ENCODE assay signal across 20 mouse cellular contexts in the genomic region with DNA sequence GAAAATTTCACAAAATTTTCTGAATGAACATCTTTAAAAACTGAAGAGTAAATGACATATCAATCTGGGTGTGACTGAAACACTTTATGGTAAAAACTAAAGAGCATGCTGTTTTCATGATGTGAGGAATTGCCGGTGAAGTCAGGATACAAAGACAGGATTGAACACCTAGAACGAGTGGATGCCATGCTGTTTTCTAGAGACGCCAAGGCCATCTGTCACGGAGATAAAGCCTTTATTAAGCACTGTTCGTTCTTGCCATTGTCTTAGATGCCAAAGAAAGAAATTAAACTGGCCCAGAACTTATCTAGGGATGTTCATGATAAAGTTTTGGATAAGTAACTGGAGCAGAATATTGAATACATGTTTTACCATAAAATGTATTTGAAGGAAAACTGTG.
DNase-seq lines count a peak whose midpoint lies in the region; ATAC-seq lines count a peak whose summit lies in the region.
"Had no signal": no experiment of that assay in that cellular context is flagged by ENCODE, and none has a peak within 500 bp of the region (broad histone marks: within the 10 kb centered on the region; RNA-seq: fewer than 3 reads in every experiment).

No protein-coding gene starts in this region.

- peak; percentile 41 to 53 for DNase-seq in cerebellum, adult 18-20 months
- no peak for DNase-seq in cerebellum, adult 11 months
- peak; percentile 52 for DNase-seq in cerebellum, adult 9-11 months
- DNase-seq in cerebellum, postnatal 4 days (ENCODE audit: low spot score in 2 of 2): no peak
- peak; percentile 28 to 29 for DNase-seq in cerebellum, postnatal 10 days
- peak; percentile 17 to 39 for DNase-seq in cerebellum, postnatal 36 days
- no peak for DNase-seq in forebrain, embryonic 14.5 days (ENCODE audit: low spot score)
- DNase-seq: adrenal gland, adult 2 months; adrenal gland, postnatal 10 days; adrenal gland, postnatal 25 days; embryo, embryonic 11 days; gastrocnemius, adult 2 months; gastrocnemius, postnatal 10 days had no signal

- H3K4me1 ChIP-seq in forebrain, embryonic 14.5 days (ENCODE audit: control insufficient read depth, insufficient read depth, low read length): no peaks in the 10 kb centered on the region
- H3K4me1 ChIP-seq in forebrain, embryonic 15.5 days: no peaks in the 10 kb centered on the region
- H3K4me1 ChIP-seq: embryonic facial prominence, embryonic 13.5 days; embryonic facial prominence, embryonic 15.5 days; forebrain, embryonic 10.5 days; forebrain, embryonic 12.5 days had no signal

- H3K9me3 ChIP-seq in forebrain, embryonic 14.5 days (replicated peaks; ENCODE audit: control insufficient read depth, low read length): no peaks in the 10 kb centered on the region
- H3K9me3 ChIP-seq in forebrain, embryonic 15.5 days: no peaks in the 10 kb centered on the region
- H3K9me3 ChIP-seq: embryonic facial prominence, embryonic 13.5 days; embryonic facial prominence, embryonic 15.5 days; forebrain, embryonic 10.5 days; forebrain, embryonic 12.5 days had no signal

- no peak overlapping the region for H3K4me2 ChIP-seq in forebrain, embryonic 14.5 days (ENCODE audit: low read length)
- H3K4me2 ChIP-seq in forebrain, embryonic 15.5 days (replicated peaks): no peak overlapping the region
- H3K4me2 ChIP-seq: embryonic facial prominence, embryonic 13.5 days; embryonic facial prominence, embryonic 15.5 days; forebrain, embryonic 12.5 days had no signal

- H3K27me3 ChIP-seq in forebrain, embryonic 14.5 days (replicated peaks; ENCODE audit: control insufficient read depth, insufficient read depth, low read length): no peaks in the 10 kb centered on the region
- H3K27me3 ChIP-seq in forebrain, embryonic 15.5 days: no peaks in the 10 kb centered on the region
- H3K27me3 ChIP-seq: embryonic facial prominence, embryonic 13.5 days; embryonic facial prominence, embryonic 15.5 days; forebrain, embryonic 12.5 days had no signal

- H3K9ac ChIP-seq in forebrain, embryonic 14.5 days (ENCODE audit: low read length): no peak overlapping the region
- H3K9ac ChIP-seq in forebrain, embryonic 15.5 days (replicated peaks): no peak overlapping the region
- H3K9ac ChIP-seq: embryonic facial prominence, embryonic 13.5 days; embryonic facial prominence, embryonic 15.5 days; forebrain, embryonic 12.5 days had no signal

- ATAC-seq in forebrain, embryonic 14.5 days: no peak
- no peak for ATAC-seq in forebrain, embryonic 15.5 days (replicated peaks)
- ATAC-seq: forebrain, embryonic 16.5 days had no signal

- no peak overlapping the region for H3K4me3 ChIP-seq in forebrain, embryonic 14.5 days (ENCODE audit: low read depth, low read length)
- H3K4me3 ChIP-seq in forebrain, embryonic 15.5 days: no peak overlapping the region
- H3K4me3 ChIP-seq: embryonic facial prominence, embryonic 13.5 days; embryonic facial prominence, embryonic 15.5 days; erythroblast, embryonic 14.5 days; forebrain, embryonic 10.5 days; forebrain, embryonic 12.5 days; gastrocnemius, adult 2 months had no signal

- H3K36me3 ChIP-seq in forebrain, embryonic 14.5 days (ENCODE audit: control insufficient read depth, insufficient read depth, low read length): no peaks in the 10 kb centered on the region
- H3K36me3 ChIP-seq in forebrain, embryonic 15.5 days: no peaks in the 10 kb centered on the region
- H3K36me3 ChIP-seq: embryonic facial prominence, embryonic 13.5 days; embryonic facial prominence, embryonic 15.5 days; forebrain, embryonic 10.5 days; forebrain, embryonic 12.5 days had no signal

- no peak overlapping the region for H3K27ac ChIP-seq in forebrain, embryonic 14.5 days (ENCODE audit: low read depth, low read length)
- no peak overlapping the region for H3K27ac ChIP-seq in forebrain, embryonic 15.5 days (replicated peaks)
- H3K27ac ChIP-seq: embryonic facial prominence, embryonic 13.5 days; embryonic facial prominence, embryonic 15.5 days; forebrain, embryonic 10.5 days; forebrain, embryonic 12.5 days; gastrocnemius, adult 2 months had no signal

- 63% methylated on average over 5 of the region's 5 CpGs for WGBS in forebrain, embryonic 14.5 days
- 69% methylated on average over 5 of the region's 5 CpGs for WGBS in forebrain, embryonic 15.5 days

Comparison
In these comparisons a context has a peak if more than half of its experiments do, and no peak if none do; other contexts are left out.
1. DNase-seq: peak in cerebellum, adult 18-20 months (2 of 2), cerebellum, adult 9-11 months (single experiment), cerebellum, postnatal 10 days (2 of 2) and cerebellum, postnatal 36 days (2 of 2); none in cerebellum, adult 11 months (single experiment), cerebellum, postnatal 4 days (0 of 2) and forebrain, embryonic 14.5 days (single experiment).